Mouse (Mus musculus) stomach, embryonic 14.5 days (tissue): ENCODE data around the gene Otulin. TPM values are rescaled to one million over a fixed set of nuclear protein-coding genes. Genes with fewer than 3 reads are reported as not detected.
A peak's percentile ranks its signal among the peaks of the same experiment; 100 is the strongest.

Experiments
- ATAC-seq: fragments of 200-750 bp; cut with Nextera tagmentation; 2 replicates; pipeline ENCODE4 v1.8.0; 2017; ENCODE audit warnings: low read depth, moderate TSS enrichment; ENCODE audit not compliant: insufficient number of reproducible peaks, insufficient read depth, low FRiP score
- H3K27ac ChIP-seq: fragments of 300-500 bp; sonication (generic); 2 replicates; pipeline ENCODE4 v1.5.1; 2014; ENCODE audit warnings: mild to moderate bottlenecking, low read length, moderate library complexity, mixed read lengths
- H3K27me3 ChIP-seq: fragments of 300-500 bp; sonication (generic); 2 replicates; pipeline ENCODE4 v1.6.1; 2014; ENCODE audit warnings: low read length, control low read depth, mixed read lengths; ENCODE audit not compliant: control insufficient read depth, insufficient read depth
- H3K36me3 ChIP-seq: fragments of 300-500 bp; sonication (generic); 2 replicates; pipeline ENCODE4 v1.6.1; 2014; ENCODE audit warnings: mild to moderate bottlenecking, control low read depth, low read length, moderate library complexity, mixed read lengths; ENCODE audit not compliant: control insufficient read depth, insufficient read depth
- H3K4me1 ChIP-seq: fragments of 300-500 bp; sonication (generic); 2 replicates; pipeline ENCODE4 v1.6.1; 2014; ENCODE audit warnings: low read length, control low read depth, mixed read lengths; ENCODE audit not compliant: control insufficient read depth, insufficient read depth
- H3K4me2 ChIP-seq: fragments of 300-500 bp; sonication (generic); replicated peaks from 2 replicates; pipeline ENCODE4 v1.6.1; 2014; ENCODE audit warnings: low read depth, low read length, control low read depth
- H3K4me3 ChIP-seq: fragments of 300-500 bp; sonication (generic); 2 replicates; pipeline ENCODE4 v1.5.1; 2014; ENCODE audit warnings: low read depth, low read length, control low read depth
- H3K9ac ChIP-seq: fragments of 300-500 bp; sonication (generic); replicated peaks from 2 replicates; pipeline ENCODE4 v1.6.1; 2014; ENCODE audit warnings: low read depth, mild to moderate bottlenecking, control low read depth, low read length, moderate library complexity, mixed read lengths
- H3K9me3 ChIP-seq: fragments of 300-500 bp; sonication (generic); 2 replicates; pipeline ENCODE4 v1.6.1; 2016; ENCODE audit warnings: low read depth, low read length, control low read depth; ENCODE audit not compliant: control insufficient read depth
- whole genome bisulfite sequencing: fragments of 180-500 bp; shearing (Covaris S2); extraction: QIAGEN DNeasy Blood & Tissue Kit; methylation state at CpG from one replicate; pipeline ENCODE4 v1.1.7; 2014; 5-methylcytosine and 5-hydroxymethylcytosine counted together
- polyA plus RNA-seq: library from polyadenylated mRNA; unstranded; fragments of >200 nt; fragmentation: Nextera tagmentation; extraction: Ambion mirVana; gene quantifications from 2 replicates; pipeline ENCODE4 v1.2.1, GENCODE M21; 2014

The Otulin gene
- polyA plus RNA-seq, 1 experiment from 2014 or later: 33.2 TPM

- H3K4me3 ChIP-seq: no peak overlapping the region
- H3K9ac ChIP-seq: no peak overlapping the region
- H3K9me3 ChIP-seq: no peaks in the 10 kb centered on the region
- H3K36me3 ChIP-seq: peaks cover 26% of the 10 kb centered on the region
- no peaks in the 10 kb centered on the region for H3K27me3 ChIP-seq
- no peaks in the 10 kb centered on the region for H3K4me1 ChIP-seq
- H3K4me2 ChIP-seq: no peak overlapping the region
- WGBS: 74% methylated on average over 3 of the region's 3 CpGs
- H3K27ac ChIP-seq: no peak overlapping the region
- no peak for ATAC-seq
Observed at GRCm38 (mm10) chr15:27617227-27617626, 13.3 kb downstream of the Otulin start.

- ATAC-seq: no peak
- Histone ChIP-seq H3K4me3 (no peak overlapping the region), H3K36me3 (peaks cover 32% of the 10 kb centered on the region), H3K9ac (no peak overlapping the region), H3K4me2 (no peak overlapping the region), H3K27me3 (no peaks in the 10 kb centered on the region), H3K4me1 (no peaks in the 10 kb centered on the region), H3K9me3 (no peaks in the 10 kb centered on the region), H3K27ac (no peak overlapping the region)
- WGBS: 78% methylated on average over 4 of the region's 4 CpGs
Observed at GRCm38 (mm10) chr15:27616159-27616558, 14.3 kb downstream of the Otulin start.

GRCm38 (mm10) chr15:27613255-27613654 lies 17.2 kb downstream of the Otulin start:
- Histone ChIP-seq H3K27me3 (no peaks in the 10 kb centered on the region), H3K36me3 (peaks cover 27% of the 10 kb centered on the region), H3K4me2 (no peak overlapping the region), H3K27ac (no peak overlapping the region), H3K4me3 (no peak overlapping the region), H3K9ac (no peak overlapping the region), H3K9me3 (no peaks in the 10 kb centered on the region), H3K4me1 (0 out of 2 replicates have a peak, but pooled peaks cover 2% of the 10 kb centered on the region)
- 94% methylated on average over 4 of the region's 4 CpGs for WGBS
- no peak for ATAC-seq

- no peak overlapping the region for H3K4me2 ChIP-seq
- H3K4me3 ChIP-seq: no peak overlapping the region
- 0 out of 2 replicates have a peak, but pooled peaks cover 2% of the 10 kb centered on the region for H3K4me1 ChIP-seq
- ATAC-seq: peak; percentile 51; the same call in 1 of the 2 replicates
- 44% methylated on average over 6 of the region's 6 CpGs for WGBS
- H3K9me3 ChIP-seq: no peaks in the 10 kb centered on the region
- no peaks in the 10 kb centered on the region for H3K27me3 ChIP-seq
- peaks cover 27% of the 10 kb centered on the region for H3K36me3 ChIP-seq
- no peak overlapping the region for H3K27ac ChIP-seq
- no peak overlapping the region for H3K9ac ChIP-seq
Observed at GRCm38 (mm10) chr15:27612533-27613221, 17.8 kb downstream of the Otulin start.

- 0 out of 2 replicates have a peak, but pooled peaks cover 2% of the 10 kb centered on the region for H3K4me1 ChIP-seq
- no peak for ATAC-seq
- no peak overlapping the region for H3K4me3 ChIP-seq
- no peaks in the 10 kb centered on the region for H3K27me3 ChIP-seq
- WGBS: 45% methylated on average over 4 of the region's 4 CpGs
- H3K27ac ChIP-seq: no peak overlapping the region
- no peak overlapping the region for H3K4me2 ChIP-seq
- H3K9me3 ChIP-seq: no peaks in the 10 kb centered on the region
- peaks cover 27% of the 10 kb centered on the region for H3K36me3 ChIP-seq
- no peak overlapping the region for H3K9ac ChIP-seq
Observed at GRCm38 (mm10) chr15:27609554-27609953, 20.9 kb downstream of the Otulin start.

- no peak overlapping the region for H3K27ac ChIP-seq
- WGBS: 84% methylated on average over 3 of the region's 3 CpGs
- no peak overlapping the region for H3K4me2 ChIP-seq
- 0 out of 2 replicates have a peak, but pooled peaks cover 2% of the 10 kb centered on the region for H3K4me1 ChIP-seq
- no peaks in the 10 kb centered on the region for H3K9me3 ChIP-seq
- peaks cover 27% of the 10 kb centered on the region for H3K36me3 ChIP-seq
- no peak overlapping the region for H3K4me3 ChIP-seq
- H3K27me3 ChIP-seq: no peaks in the 10 kb centered on the region
- H3K9ac ChIP-seq: no peak overlapping the region
- ATAC-seq: 0 out of 2 replicates have a peak, but pooled peaks have one; percentile 28
Observed at GRCm38 (mm10) chr15:27605252-27605651, 25.2 kb downstream of the Otulin start.

- Histone ChIP-seq H3K27ac (no peak overlapping the region), H3K36me3 (peaks cover 27% of the 10 kb centered on the region), H3K4me3 (no peak overlapping the region), H3K9me3 (no peaks in the 10 kb centered on the region), H3K4me2 (no peak overlapping the region), H3K27me3 (no peaks in the 10 kb centered on the region), H3K9ac (no peak overlapping the region), H3K4me1 (0 out of 2 replicates have a peak, but pooled peaks cover 2% of the 10 kb centered on the region)
- ATAC-seq: no peak
- 83% methylated on average over 3 of the region's 3 CpGs for WGBS
Observed at GRCm38 (mm10) chr15:27604558-27604957, 25.9 kb downstream of the Otulin start.

- Histone ChIP-seq H3K9me3 (no peaks in the 10 kb centered on the region), H3K27ac (no peak overlapping the region), H3K36me3 (peaks cover 16% of the 10 kb centered on the region), H3K4me1 (peaks cover 4% of the 10 kb centered on the region), H3K4me2 (no peak overlapping the region), H3K9ac (no peak overlapping the region), H3K27me3 (no peaks in the 10 kb centered on the region), H3K4me3 (no peak overlapping the region)
- WGBS: 93% methylated on average over 5 of the region's 5 CpGs
- ATAC-seq: no peak
Observed at GRCm38 (mm10) chr15:27600524-27600923, 30.0 kb downstream of the Otulin start.
